Mouse (Mus musculus): ENCODE data around the gene Slc25a13.

Gene Slc25a13

DNA sequence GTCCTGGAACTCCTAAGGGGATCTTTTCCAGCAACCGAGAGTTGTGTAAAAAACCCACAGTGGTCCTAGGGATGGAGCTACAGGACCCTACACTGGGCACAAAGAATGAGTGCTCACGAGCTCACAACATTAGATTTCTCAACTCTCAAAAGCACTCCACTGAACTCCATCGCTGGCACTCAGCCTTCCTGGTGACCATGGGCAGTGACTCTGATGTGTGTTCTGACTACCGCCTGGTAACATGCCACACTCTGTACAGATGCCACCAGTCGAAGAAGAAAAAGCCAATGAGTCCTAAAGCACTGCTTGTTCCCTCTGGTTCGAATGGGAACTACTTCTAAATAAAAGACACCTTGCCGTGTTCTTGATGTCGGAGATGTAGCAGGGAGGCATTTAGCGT lies 111.4 kb downstream of the Slc25a13 start:
- DNase-seq = no peak

DNA sequence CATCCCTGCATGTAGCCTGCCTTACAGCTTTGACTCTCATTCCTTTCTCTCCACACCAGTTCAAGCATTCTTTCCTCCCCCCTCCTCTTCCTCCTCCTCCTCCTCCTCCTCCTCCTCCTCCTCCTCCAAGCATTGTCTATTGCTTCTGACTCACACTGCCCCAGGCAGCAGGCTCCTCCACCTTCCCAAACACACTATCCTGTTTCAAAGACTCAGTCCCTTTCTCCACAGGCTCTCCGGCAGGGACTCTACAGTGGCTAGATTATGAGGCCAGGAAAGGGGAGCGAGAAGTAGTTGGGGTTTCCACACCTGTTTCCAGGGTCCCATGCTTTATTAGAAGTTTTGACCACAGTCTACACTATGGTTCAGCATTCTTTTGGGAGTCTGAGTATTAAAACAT lies 113.5 kb downstream of the Slc25a13 start:
- no peak for DNase-seq

DNA sequence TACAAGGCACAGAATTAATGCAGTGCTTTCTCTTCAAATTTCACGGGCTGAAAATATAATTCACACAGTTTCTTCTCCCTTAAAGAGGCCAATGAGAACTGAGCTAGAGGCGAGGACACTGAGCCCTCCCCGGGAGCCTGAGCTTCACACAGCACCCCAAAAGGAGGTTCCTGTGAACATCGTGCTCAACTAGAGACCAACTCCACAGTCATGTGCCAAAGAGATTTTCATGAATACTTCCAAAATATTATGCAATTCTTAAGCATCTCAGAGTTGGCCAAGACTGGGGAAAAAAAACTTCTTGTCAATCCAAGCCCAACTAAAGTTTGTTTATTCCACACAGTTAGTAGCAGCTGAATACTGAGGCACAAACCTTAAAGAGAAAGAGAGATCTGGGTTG lies 115.4 kb downstream of the Slc25a13 start:
- DNase-seq = no peak

DNA sequence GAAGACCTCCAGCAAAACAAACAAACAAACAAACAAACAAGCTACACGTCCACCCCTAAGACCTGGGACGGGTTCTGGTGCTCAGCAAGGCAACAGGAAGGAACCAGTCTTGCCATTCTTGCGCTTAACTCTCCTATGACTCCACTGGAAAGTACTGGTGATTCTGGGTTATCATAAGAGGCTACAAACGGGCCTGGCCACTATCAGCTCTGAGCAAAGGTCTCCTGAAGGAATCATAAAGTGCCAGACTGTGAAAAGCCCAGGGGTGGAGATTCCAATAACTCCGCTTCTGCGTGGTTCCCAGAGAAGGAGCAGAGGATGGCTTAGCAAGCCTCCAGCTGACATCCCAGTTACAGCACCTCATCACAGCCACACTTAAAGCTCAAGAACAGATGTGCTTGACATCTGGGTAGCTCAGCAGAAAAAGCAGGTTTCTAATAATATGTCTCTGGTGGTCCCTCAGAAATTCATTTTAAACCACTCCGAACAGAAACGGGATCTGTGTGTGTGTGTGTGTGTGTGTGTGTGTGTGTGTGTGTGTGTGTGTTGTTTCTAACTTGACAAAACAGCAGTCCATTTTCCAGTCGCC lies 116.0 kb downstream of the Slc25a13 start:
- DNase-seq = no peak

GRCm38 (mm10) chr6:6093978-6094377 lies 123.0 kb downstream of the Slc25a13 start:
- no peak for DNase-seq

GRCm38 (mm10) chr6:6093522-6093921 lies 123.5 kb downstream of the Slc25a13 start:
- no peak for DNase-seq

GRCm38 (mm10) chr6:6092497-6092896 lies 124.5 kb downstream of the Slc25a13 start:
- no peak for DNase-seq

DNA sequence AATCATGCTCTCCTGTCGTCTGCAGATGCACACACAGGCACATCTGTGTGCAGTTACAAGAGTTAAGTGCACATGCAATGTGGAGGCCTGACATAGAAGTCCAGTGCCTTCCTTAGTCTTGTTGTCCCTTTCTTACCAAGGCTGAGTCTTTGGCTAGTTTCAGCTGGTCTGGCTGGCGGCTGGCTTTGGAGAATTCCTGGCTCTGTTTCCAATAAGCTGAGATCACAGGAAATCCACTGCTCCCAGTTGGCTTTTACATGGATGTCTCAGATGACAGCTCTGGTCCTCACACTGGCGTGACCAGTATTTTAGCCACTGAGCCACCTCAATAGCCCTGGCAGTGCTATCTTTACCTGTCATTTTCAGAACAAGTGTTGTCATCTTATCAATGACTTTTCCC lies 126.0 kb downstream of the Slc25a13 start:
- no peak for DNase-seq

- no peak for DNase-seq
Measured at GRCm38 (mm10) chr6:6088151-6088550, 128.8 kb downstream of the Slc25a13 start.

- DNase-seq = no peak
Measured at GRCm38 (mm10) chr6:6080484-6080883, 136.5 kb downstream of the Slc25a13 start.

GRCm38 (mm10) chr6:6077234-6077633 lies 139.7 kb downstream of the Slc25a13 start:
- no peak for DNase-seq

DNA sequence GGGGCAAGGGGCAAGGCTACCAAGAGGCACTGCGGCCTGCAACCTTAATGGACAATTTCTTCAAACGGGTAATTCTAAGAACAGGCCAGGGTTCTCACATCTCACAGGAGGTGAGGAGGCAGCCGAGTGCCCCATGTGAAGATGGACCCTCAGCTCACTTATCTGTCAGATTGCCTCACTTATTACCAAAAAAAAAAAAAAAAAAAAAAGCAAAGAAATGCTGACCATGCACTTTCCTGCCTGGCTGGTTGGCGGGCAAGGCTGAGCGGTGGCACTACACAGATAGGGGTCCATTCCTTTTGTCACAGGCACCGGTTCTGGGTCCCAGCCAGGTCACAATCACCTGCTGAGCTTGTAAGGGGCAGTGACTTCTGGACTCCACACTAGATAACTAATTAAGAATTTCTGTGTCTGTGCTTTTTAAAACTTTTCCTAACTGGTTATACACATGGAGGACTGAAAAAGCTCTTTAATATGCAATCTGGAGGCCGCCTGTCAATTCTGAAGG lies 141.0 kb downstream of the Slc25a13 start:
- no peak for DNase-seq

- no peak for DNase-seq
Measured at GRCm38 (mm10) chr6:6071038-6071437, 145.9 kb downstream of the Slc25a13 start.

DNA sequence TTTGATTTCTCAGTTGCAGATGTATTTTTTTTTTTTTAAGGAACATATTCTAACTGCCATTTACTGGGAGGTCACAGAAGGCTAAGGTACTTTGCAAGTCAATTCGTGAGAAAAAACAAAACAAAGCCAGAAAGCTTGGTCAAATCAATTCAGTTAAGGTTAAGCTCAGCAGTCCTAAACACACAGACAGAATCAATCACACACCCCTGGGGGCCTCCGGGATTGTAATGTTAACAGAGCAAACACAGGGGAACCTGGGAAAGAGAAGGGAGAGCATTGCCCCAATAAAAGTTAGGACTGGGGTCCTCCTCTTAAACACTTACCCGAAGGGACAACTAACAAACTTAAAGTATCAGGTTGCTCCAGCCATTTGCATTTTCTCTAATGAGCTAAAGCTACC lies 147.0 kb downstream of the Slc25a13 start:
- DNase-seq = no peak

GRCm38 (mm10) chr6:6067201-6067600 lies 149.8 kb downstream of the Slc25a13 start:
- no peak for DNase-seq

- DNase-seq = no peak
Measured at GRCm38 (mm10) chr6:6058548-6058947, 158.4 kb downstream of the Slc25a13 start.

GRCm38 (mm10) chr6:6053946-6054345 lies 163.0 kb downstream of the Slc25a13 start:
- DNase-seq = no peak

- DNase-seq = no peak
Measured at GRCm38 (mm10) chr6:6052696-6053095, 164.3 kb downstream of the Slc25a13 start.

- DNase-seq = no peak
Measured at GRCm38 (mm10) chr6:6046729-6047424, 170.1 kb downstream of the Slc25a13 start.

GRCm38 (mm10) chr6:6038773-6039550 lies 178.0 kb downstream of the Slc25a13 start:
- no peak for DNase-seq

- DNase-seq = no peak
Measured at GRCm38 (mm10) chr6:6027664-6028063, 189.3 kb downstream of the Slc25a13 start.

DNA sequence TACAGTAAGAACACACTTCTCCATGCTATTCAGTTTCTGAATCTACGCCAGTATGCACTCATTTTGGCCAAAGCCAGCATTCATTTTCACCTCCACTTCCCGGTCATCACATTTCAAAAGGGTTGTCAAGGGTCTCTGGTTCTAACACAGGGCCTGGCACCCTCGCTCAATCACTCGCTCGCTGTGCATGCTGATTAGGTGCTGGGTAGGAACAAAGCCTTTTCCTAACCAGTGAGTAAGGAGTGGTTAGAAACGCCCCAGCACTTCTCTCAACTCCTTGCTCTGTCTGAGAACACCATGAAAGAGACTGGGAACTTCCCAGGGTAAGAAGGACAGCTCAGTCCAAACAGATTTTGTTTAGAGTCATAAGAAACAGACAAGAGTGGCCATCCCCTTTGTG lies 193.0 kb downstream of the Slc25a13 start:
- DNase-seq = no peak

GRCm38 (mm10) chr6:6016931-6017330 lies 200.0 kb downstream of the Slc25a13 start:
- no peak for DNase-seq

GRCm38 (mm10) chr6:6015616-6016015 lies 201.4 kb downstream of the Slc25a13 start:
- no peak for DNase-seq

Measured in kidney, adult 18-20 months (tissue).